Mouse (Mus musculus) stomach, postnatal 0 days (tissue): ENCODE measurements around the gene Nphp3.

Experiments
- CTCF ChIP-seq: IDR thresholded peaks from 2 replicates; pipeline ENCODE4 v1.5.1; 2016; ENCODE audit warnings: antibody characterized with exemption, low read depth, mild to moderate bottlenecking, moderate library complexity
- EP300 ChIP-seq: optimal IDR thresholded peaks from 2 replicates; pipeline ENCODE3; 2016; ENCODE audit warnings: antibody characterized with exemption

DNA sequence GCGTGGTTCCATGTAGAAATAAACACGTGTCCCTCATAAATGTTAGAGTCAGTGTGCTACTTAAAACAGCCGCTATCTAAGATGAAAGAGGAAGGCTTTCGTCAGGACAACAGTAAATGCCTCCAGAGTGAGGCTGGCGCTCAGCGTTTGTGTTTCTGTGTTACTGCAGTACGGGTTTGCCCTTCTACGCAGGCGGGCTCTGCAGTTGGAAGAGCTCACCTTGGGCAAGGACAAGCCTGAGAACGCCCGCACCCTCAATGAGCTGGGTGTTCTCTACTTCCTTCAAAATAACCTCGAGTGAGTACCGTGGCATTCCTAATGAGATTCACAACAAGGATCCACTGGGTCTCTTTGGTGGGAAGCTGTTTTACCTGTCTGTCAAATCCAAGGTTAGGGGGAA, 35.9 kb downstream of the Nphp3 start:
- TF ChIP-seq CTCF (no peak), EP300 (no peak)
